Mouse (Mus musculus): Measurements from ENCODE around the gene Spdef.

The Spdef gene

DNA sequence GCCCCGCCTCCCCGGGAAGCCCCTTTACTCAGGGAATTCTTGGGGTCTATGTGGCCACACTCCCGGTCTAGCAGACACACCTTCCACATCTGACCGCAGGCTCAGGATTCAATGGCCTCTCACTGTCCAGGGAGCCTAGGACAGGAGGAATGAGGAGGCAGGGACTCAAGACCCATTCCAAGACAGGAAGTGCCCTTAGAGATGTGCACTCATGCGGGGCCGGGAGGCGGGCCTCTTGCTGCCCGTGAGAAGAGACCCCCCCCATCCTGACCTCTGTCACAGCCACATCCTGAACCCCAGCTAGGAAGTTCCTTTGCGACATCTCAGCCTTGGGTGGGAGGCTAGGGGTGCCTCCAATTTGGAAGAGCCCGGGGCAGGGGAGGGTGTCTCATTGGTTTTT is 3.7 kb downstream of the Spdef start:
- ATAC-seq (ENCODE audit: low TSS enrichment) = no peak

- ATAC-seq (ENCODE audit: low TSS enrichment) = no peak
Measured at GRCm38 (mm10) chr17:27724327-27724726, 4.4 kb downstream of the Spdef start.

- ATAC-seq (ENCODE audit: low TSS enrichment) = no peak
Measured at GRCm38 (mm10) chr17:27721125-27721664, 7.6 kb downstream of the Spdef start.

DNA sequence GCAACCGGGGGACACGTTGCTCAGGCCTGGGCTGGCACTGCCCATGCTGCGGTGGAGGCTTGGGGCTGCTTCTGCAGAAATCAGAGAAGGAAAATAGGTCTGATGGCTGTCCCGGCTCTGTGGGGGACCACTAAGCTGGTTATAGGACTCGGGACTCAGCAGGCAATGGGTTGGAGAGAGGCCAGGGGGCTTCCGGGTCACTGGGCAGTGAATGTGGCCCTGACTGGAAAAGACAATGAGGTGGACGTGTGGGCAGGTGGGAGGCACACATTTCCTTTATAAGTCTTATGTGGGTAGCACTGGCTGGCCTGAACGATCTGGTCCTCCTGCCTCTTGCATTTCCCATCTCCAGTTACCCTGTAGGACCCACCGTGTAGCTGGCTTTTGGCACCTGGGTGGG is 8.4 kb downstream of the Spdef start:
- no peak for ATAC-seq (ENCODE audit: low TSS enrichment)

GRCm38 (mm10) chr17:27719663-27720062 is 9.1 kb downstream of the Spdef start:
- ATAC-seq (ENCODE audit: low TSS enrichment) = no peak

DNA sequence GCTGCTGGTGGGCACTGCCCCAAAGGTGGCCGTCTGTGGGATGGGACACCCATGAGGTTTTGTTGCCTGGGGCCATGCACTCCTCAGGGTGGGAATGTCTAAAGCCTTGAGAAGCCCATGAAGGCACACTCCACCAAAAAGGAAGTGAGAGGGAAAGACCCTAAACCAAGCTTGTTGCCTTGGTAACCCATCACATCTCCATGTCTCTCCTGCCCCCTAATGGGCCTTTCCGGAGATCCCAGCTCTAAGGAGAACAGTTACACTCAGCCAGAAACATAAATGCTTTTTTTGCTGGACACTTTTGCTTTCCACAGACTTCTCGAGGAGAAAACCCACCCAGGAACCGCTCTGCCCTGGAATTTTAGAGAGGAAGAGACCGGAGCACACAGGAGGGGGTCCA is 10.5 kb downstream of the Spdef start:
- ATAC-seq (ENCODE audit: low TSS enrichment) = no peak

- ATAC-seq (ENCODE audit: low TSS enrichment) = no peak
Measured at GRCm38 (mm10) chr17:27716804-27717203, 12.0 kb downstream of the Spdef start.

DNA sequence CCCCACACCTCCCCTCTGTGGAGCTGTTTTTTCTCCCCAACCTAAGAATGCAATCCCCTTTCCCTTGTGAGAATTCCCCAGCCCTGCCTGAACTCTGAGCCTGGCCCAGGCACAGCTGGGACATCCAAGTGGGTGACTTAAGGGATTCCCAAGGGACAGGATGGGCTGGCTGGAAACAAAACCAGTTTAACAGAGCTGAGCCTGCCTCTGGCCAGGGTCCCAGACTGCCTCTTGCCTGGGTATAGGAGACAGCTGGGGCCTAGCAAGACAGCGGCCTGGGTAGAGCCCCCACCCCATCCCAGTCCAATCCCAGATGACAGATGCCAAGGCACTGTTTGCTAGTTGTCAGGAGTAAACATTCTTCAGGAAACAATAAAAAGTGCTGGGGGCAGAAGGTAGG is 15.9 kb downstream of the Spdef start:
- no peak for ATAC-seq (ENCODE audit: low TSS enrichment)

GRCm38 (mm10) chr17:27709650-27710049 is 19.1 kb downstream of the Spdef start:
- no peak for ATAC-seq (ENCODE audit: low TSS enrichment)

GRCm38 (mm10) chr17:27707954-27708661 is 20.6 kb downstream of the Spdef start:
- peak; percentile 16 for ATAC-seq (ENCODE audit: low TSS enrichment)

DNA sequence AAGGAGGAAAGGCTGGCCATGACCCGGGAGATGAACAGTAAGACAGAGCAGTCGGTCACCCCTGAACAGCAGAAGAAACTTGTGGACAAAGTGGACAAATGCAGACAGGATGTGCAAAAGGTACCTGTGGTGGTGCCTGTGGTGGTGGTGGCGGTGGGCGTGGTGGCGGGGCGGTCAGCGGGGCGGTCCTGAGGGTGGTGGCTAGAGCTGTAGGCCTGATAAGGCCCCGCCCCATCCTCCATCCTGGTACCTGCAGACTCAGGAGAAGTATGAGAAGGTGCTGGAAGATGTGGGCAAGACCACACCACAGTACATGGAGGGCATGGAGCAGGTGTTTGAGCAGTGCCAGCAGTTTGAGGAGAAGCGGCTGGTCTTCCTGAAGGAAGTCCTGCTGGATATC is 23.1 kb downstream of the Spdef start:
- no peak for ATAC-seq (ENCODE audit: low TSS enrichment)

- no peak for ATAC-seq (ENCODE audit: low TSS enrichment)
Measured at GRCm38 (mm10) chr17:27703961-27704621, 24.7 kb downstream of the Spdef start.

DNA sequence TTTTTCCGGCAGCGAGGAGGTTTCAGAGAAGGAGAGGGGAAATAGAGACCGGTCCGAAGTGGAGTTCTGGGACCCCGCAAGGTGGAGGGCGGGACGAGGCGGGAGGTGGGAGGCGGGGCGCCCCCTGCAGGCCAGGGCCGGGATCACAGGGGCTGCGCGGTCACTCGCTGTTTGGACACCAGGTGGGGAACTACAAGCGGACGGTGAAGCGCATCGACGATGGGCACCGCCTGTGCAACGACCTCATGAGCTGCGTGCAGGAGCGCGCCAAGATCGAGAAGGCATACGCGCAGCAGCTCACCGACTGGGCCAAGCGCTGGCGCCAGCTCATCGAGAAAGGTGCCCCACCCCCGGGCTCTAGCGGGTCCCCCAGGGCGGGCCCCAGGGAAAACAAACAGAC is 26.2 kb downstream of the Spdef start:
- no peak for ATAC-seq (ENCODE audit: low TSS enrichment)

DNA sequence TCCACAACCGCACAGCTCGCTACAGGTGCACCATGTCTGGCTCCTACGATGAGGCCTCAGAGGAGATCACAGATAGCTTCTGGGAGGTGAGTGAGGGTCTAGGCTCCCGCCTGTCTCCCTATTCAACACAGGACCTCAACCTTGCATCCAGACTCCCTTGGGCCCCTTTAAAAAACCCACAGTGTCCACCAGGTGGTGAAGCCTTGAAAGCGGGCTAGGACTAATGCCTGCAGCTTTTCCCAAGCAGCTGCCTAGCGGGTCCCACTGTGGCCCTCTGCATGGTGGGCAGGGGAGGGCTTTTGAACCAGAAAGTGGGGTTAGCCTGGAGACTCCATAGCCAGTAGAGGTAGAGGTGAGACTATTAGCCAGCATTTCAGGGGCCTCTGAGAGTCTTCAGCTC is 26.9 kb downstream of the Spdef start:
- ATAC-seq (ENCODE audit: low TSS enrichment) = peak; percentile 10; the same call in 1 of the 2 replicates

GRCm38 (mm10) chr17:27700812-27701211 is 27.9 kb downstream of the Spdef start:
- ATAC-seq (ENCODE audit: low TSS enrichment) = peak; percentile 22; the same call in 1 of the 2 replicates

DNA sequence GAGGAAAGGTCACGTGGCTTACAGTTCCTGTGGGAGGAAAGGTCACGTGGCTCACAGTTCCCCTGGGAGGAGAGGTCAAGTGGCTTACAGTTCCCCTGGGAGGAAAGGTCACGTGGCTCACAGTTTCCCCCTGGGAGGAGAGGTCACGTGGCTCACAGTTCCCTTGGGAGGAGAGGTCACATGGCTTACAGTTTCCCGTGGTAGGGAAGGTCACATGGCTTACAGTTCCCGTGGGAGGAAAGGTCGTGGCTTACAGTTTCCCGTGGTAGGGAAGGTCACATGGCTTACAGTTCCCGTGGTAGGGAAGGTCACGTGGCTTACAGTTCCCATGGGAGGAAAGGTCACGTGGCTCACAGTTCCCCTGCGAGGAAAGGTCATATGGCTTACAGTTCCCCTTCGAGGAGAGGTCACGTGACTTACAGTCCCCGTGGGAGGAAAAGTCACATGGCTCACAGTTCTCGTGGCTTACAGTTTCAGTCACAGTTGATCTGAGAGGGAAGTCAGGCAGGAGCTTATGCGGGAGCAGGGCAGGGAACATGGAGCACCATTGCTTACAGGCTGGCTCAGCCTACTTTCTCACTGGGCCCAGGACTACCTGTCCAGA is 29.0 kb downstream of the Spdef start:
- ATAC-seq (ENCODE audit: low TSS enrichment) = peak; percentile 39; the same call in 1 of the 2 replicates

DNA sequence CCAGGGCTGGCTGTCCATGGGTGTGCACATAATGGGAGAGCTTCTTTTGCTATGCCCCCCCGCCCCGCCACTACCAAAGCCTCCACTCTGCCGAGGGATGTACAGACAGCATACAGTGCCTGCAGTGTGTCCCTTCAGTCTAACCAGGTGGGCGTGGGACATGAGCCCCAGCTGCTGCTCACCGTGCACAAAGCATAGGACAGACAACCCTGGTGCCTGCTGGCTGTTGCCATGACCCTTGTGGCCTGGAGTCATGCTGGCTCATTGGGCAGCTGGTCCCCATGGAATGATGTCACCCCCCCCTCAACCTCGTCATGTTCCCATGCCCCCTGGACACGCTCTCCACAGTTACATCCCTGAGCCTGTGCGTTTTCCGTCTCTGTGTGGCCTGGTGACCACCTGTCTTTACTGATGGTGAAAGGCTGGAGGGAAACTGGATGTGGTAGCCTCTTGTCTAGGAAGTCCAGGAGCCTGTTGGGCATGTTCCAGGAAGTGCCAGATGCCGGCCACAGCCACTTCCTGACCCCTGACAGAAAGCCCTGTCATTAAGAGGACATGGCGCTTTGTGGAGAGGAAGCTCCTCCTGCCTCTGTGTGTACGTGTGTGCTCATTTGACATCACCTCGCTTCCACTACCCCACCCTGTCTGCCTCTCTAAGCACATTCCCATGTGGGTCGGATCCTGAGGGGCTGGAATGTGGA is 37.6 kb downstream of the Spdef start:
- no peak for ATAC-seq (ENCODE audit: low TSS enrichment)

- ATAC-seq (ENCODE audit: low TSS enrichment) = no peak
Measured at GRCm38 (mm10) chr17:27686395-27686794, 42.4 kb downstream of the Spdef start.

DNA sequence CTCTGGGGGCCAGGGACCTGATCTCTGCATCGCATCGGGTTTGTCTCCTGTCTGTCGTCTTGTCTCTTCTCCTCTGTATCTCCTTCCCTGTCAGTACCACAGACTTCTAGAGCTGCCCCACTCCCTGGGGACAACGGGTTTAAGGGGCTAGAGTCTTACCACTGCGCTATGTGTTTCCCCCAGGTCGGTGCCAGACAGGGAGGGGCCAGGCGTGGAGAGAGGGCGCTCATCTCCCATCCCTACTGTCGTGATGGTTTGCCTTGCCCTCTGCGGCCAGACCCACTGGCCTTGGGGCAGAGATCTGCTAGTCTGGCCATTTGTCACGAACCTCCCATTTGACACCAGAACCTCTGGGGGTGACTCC is 43.2 kb downstream of the Spdef start:
- ATAC-seq (ENCODE audit: low TSS enrichment) = peak; percentile 14; the same call in 1 of the 2 replicates

DNA sequence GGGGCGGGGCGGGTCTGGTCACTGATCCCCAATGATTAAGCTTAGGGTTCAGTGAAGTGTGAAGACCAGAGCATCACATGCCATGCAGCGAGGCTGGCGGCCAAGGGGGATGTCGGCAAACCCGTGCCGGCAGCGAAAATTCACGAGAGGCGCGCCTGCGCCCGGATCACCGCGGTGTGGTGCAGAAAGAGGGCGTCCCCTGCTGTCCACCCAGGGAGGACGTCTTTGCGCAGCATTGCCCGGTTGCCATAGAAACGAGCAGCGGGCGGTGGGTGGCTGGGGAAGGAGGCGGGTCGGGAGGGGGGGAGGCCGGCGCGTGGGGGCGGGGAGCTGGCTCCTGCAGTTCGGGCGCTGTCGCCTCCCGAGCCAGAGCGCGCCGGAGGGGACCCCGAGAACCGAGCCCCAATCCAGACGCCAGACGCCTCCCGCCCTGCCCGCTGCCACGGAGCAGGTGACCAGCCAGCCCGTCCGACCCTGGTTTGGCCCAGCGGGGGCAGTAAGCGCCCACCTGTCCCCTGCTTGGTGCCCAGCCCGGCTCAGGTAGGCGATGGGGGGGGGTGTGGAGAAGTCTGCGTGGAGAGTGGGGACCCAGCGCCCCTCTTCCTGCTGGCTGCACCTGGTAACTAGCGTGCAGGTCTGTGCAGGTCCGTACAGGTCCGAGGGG is 43.7 kb downstream of the Spdef start:
- peak; percentile 50 for ATAC-seq (ENCODE audit: low TSS enrichment)

GRCm38 (mm10) chr17:27678924-27679813 is 49.6 kb downstream of the Spdef start:
- ATAC-seq (ENCODE audit: low TSS enrichment) = 0 out of 2 replicates have a peak, but pooled peaks have one; percentile 20

Data from frontal cortex, adult (tissue).